Mouse (Mus musculus): ENCODE measurements at regions not wholly inside any gene's neighbourhood (a gene's known extent, or its start where the extent isn't known, plus 50 kb on each side); places are given as distances from the start of the nearest gene placed in this dataset.

GRCm38 (mm10) chr1:128826419-128826818, 234.3 kb upstream of the Cxcr4 start:
- no peak for DNase-seq (ENCODE audit: low spot score)

- DNase-seq (ENCODE audit: low spot score): no peak
Observed at GRCm38 (mm10) chr1:128824916-128825683, 233.0 kb upstream of the Cxcr4 start.

GRCm38 (mm10) chr1:128824235-128824634, 232.1 kb upstream of the Cxcr4 start:
- peak; percentile 29 for DNase-seq (ENCODE audit: low spot score)

GRCm38 (mm10) chr1:128821991-128822390, 229.9 kb upstream of the Cxcr4 start:
- no peak for DNase-seq (ENCODE audit: low spot score)

GRCm38 (mm10) chr1:128820527-128820926, 228.4 kb upstream of the Cxcr4 start:
- no peak for DNase-seq (ENCODE audit: low spot score)

- no peak for DNase-seq (ENCODE audit: low spot score)
Observed at GRCm38 (mm10) chr1:128819611-128820010, 227.5 kb upstream of the Cxcr4 start.

- no peak for DNase-seq (ENCODE audit: low spot score)
Observed at GRCm38 (mm10) chr1:128813379-128813778, 221.3 kb upstream of the Cxcr4 start.

GRCm38 (mm10) chr1:128810860-128811259, 218.8 kb upstream of the Cxcr4 start:
- DNase-seq (ENCODE audit: low spot score): no peak

- DNase-seq (ENCODE audit: low spot score): no peak
Observed at GRCm38 (mm10) chr1:128810094-128810493, 218.0 kb upstream of the Cxcr4 start.

- no peak for DNase-seq (ENCODE audit: low spot score)
Observed at GRCm38 (mm10) chr1:128809601-128810000, 217.5 kb upstream of the Cxcr4 start.

- no peak for DNase-seq (ENCODE audit: low spot score)
Observed at GRCm38 (mm10) chr1:128808599-128808998, 216.5 kb upstream of the Cxcr4 start.

- no peak for DNase-seq (ENCODE audit: low spot score)
Observed at GRCm38 (mm10) chr1:128805687-128806653, 213.9 kb upstream of the Cxcr4 start.

- DNase-seq (ENCODE audit: low spot score): no peak
Observed at GRCm38 (mm10) chr1:128803433-128804060, 211.5 kb upstream of the Cxcr4 start.

- no peak for DNase-seq (ENCODE audit: low spot score)
Observed at GRCm38 (mm10) chr1:128803058-128803432, 211.0 kb upstream of the Cxcr4 start.

GRCm38 (mm10) chr1:128798721-128799120, 206.6 kb upstream of the Cxcr4 start:
- DNase-seq (ENCODE audit: low spot score): no peak

GRCm38 (mm10) chr1:128795654-128796053, 203.6 kb upstream of the Cxcr4 start:
- DNase-seq (ENCODE audit: low spot score): no peak

GRCm38 (mm10) chr1:128790881-128791280, 198.8 kb upstream of the Cxcr4 start:
- DNase-seq (ENCODE audit: low spot score): no peak

GRCm38 (mm10) chr1:128789567-128790335, 197.7 kb upstream of the Cxcr4 start:
- DNase-seq (ENCODE audit: low spot score): no peak

- DNase-seq (ENCODE audit: low spot score): no peak
Observed at GRCm38 (mm10) chr1:128788227-128788626, 196.1 kb upstream of the Cxcr4 start.

GRCm38 (mm10) chr1:128786941-128787569, 195.0 kb upstream of the Cxcr4 start:
- no peak for DNase-seq (ENCODE audit: low spot score)

GRCm38 (mm10) chr1:128782286-128782685, 190.2 kb upstream of the Cxcr4 start:
- DNase-seq (ENCODE audit: low spot score): no peak
